Mouse (Mus musculus) liver, embryonic 12.5 days (tissue): ENCODE data around the gene Epc2. TPM values are rescaled to one million over a fixed set of nuclear protein-coding genes. Genes with fewer than 3 reads are reported as not detected.
"Not testable (repeated sequence)": the region's sequence is repeated elsewhere in the genome, so short reads cannot be mapped to it uniquely, and the experiment has no call there.

Experiments used
- ATAC-seq: fragments of 200-750 bp; cut with Nextera tagmentation; 2 replicates; pipeline ENCODE4 v1.8.0; 2017; ENCODE audit warnings: moderate number of reproducible peaks, mild to moderate bottlenecking, moderate library complexity
- H3K27ac ChIP-seq: fragments of 300-500 bp; sonication (generic); 2 replicates; pipeline ENCODE4 v1.5.1; 2016; ENCODE audit warnings: mild to moderate bottlenecking
- H3K27me3 ChIP-seq: fragments of 300-500 bp; sonication (generic); replicated peaks from 2 replicates; pipeline ENCODE4 v1.6.1; 2016; ENCODE audit warnings: mild to moderate bottlenecking, moderate library complexity
- H3K36me3 ChIP-seq: fragments of 300-500 bp; sonication (generic); 2 replicates; pipeline ENCODE4 v1.6.1; 2016; ENCODE audit warnings: mild to moderate bottlenecking, moderate library complexity
- H3K4me1 ChIP-seq: fragments of 300-500 bp; sonication (generic); 2 replicates; pipeline ENCODE4 v1.6.1; 2016
- H3K4me2 ChIP-seq: fragments of 300-500 bp; sonication (generic); 2 replicates; pipeline ENCODE4 v1.6.1; 2016; ENCODE audit warnings: mild to moderate bottlenecking, moderate library complexity
- H3K4me3 ChIP-seq: fragments of 300-500 bp; sonication (generic); 2 replicates; pipeline ENCODE4 v1.5.1; 2016; ENCODE audit warnings: mild to moderate bottlenecking, moderate library complexity
- H3K9ac ChIP-seq: fragments of 300-500 bp; sonication (generic); 2 replicates; pipeline ENCODE4 v1.6.1; 2016; ENCODE audit warnings: mild to moderate bottlenecking, moderate library complexity
- H3K9me3 ChIP-seq: fragments of 300-500 bp; sonication (generic); replicated peaks from 2 replicates; pipeline ENCODE4 v1.6.1; 2016; ENCODE audit warnings: mild to moderate bottlenecking, moderate library complexity
- WGBS: fragments of 180-500 bp; shearing (Covaris S2); methylation state at CpG from one replicate; pipeline ENCODE4 v1.1.7; 2016; ENCODE audit not compliant: insufficient replicate concordance; 5-methylcytosine and 5-hydroxymethylcytosine counted together
- polyA plus RNA-seq: library from polyadenylated mRNA; unstranded; fragments of >200 nt; fragmentation: Nextera tagmentation; extraction: Ambion mirVana; gene quantifications from 2 replicates; pipeline ENCODE4 v1.2.1, GENCODE M21; 2016

Epc2 gene
- polyA plus RNA-seq, 1 experiment from 2014 or later, result 2.8 TPM

DNA sequence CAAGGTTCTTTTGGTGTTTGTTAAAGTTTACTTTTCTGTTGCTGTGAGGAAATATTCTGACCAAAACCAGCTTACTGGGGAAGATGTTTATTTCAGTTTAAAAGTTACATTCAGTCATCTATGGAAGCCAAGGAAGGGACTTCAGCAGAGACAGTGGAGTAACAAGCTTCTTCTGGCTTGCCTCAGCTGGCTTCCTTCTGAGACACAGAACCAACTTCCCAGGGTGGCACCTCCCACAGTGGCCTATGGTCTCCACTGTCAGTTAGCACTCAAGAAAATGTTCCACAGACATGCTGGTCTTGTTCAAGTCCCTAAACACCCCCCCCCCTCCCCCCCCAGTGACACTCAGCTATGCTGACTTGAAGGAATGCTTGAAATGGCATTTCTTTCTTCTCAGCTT is 30.9 kb downstream of the Epc2 start:
- Histone ChIP-seq H3K36me3 (no peaks in the 10 kb centered on the region), H3K27ac (no peak overlapping the region), H3K27me3 (no peaks in the 10 kb centered on the region), H3K4me2 (no peak overlapping the region), H3K9ac (no peak overlapping the region), H3K9me3 (no peaks in the 10 kb centered on the region), H3K4me1 (no peaks in the 10 kb centered on the region), H3K4me3 (no peak overlapping the region)
- no peak for ATAC-seq

DNA sequence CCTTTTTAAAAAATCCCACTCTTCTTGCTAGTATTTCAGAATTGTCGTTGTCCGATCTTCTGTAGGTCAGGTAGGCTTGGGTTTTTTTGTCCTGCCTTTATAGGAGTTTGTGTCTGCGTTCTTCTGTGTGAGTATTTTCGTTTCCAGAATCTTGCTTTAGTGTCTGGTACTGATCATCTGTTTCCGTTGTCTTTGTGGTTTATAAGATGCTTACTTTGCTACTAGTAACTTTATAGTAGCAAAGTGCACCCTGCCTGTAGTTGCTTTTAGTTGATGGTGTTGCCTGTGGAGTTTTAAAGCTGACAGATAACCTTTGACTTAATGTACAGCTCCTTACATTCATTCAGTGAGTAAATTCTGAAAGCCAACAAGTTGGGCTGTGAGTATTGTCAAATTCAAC is 32.1 kb downstream of the Epc2 start:
- 82% methylated on average over 5 of the region's 5 CpGs for WGBS
- no peak overlapping the region for H3K9ac ChIP-seq
- H3K9me3 ChIP-seq, result no peaks in the 10 kb centered on the region
- H3K4me2 ChIP-seq, result no peak overlapping the region
- no peaks in the 10 kb centered on the region for H3K36me3 ChIP-seq
- H3K27me3 ChIP-seq, result no peaks in the 10 kb centered on the region
- no peak for ATAC-seq
- H3K4me1 ChIP-seq, result no peaks in the 10 kb centered on the region
- H3K4me3 ChIP-seq, result no peak overlapping the region
- H3K27ac ChIP-seq, result no peak overlapping the region

DNA sequence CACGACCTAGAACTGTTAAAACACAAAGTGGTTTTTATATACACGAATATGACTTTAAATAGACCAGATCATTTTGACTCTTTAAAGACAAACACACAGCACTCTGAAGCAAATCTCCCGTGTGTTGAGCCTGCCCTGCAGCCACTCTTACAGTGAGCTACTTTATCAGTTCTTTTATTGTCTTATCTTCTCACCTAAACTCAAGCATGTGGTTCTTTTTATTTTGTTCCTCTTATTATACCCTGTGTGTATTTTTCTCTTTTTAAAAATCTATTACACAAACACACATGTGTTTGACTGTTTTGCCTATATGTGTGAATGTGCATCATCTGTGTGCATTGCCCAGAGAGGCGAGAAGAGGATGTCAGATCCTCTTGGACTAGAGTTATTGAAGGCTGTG is 50.1 kb downstream of the Epc2 start:
- Histone ChIP-seq H3K4me2 (no peak overlapping the region), H3K4me1 (no peaks in the 10 kb centered on the region), H3K4me3 (no peak overlapping the region), H3K27me3 (no peaks in the 10 kb centered on the region), H3K36me3 (no peaks in the 10 kb centered on the region), H3K27ac (no peak overlapping the region), H3K9me3 (no peaks in the 10 kb centered on the region), H3K9ac (no peak overlapping the region)
- 44% methylated on average over 4 of the region's 4 CpGs for WGBS
- ATAC-seq, result no peak

DNA sequence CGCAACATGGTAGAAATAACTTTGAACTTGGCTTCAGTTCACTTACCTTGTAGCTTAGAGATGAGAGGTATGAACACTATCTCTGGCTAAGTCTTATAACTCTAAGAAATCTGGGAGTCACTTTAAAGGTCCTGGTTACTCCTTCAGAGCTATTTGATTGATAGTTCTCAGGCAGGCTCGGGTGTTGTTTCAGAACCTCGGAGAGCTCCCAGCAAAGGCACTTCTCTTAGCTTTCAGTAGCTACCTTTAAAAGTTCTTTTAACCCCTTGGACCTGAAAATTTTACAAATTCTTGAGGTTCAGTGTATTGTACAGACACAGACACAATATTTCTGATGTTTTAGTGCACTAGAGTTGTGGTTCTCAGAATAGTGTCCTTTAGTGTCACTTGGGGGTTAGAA is 52.3 kb downstream of the Epc2 start:
- no peak overlapping the region for H3K4me2 ChIP-seq
- no peak overlapping the region for H3K27ac ChIP-seq
- H3K36me3 ChIP-seq, result no peaks in the 10 kb centered on the region
- no peaks in the 10 kb centered on the region for H3K27me3 ChIP-seq
- ATAC-seq, result no peak
- 54% methylated on average over 3 of the region's 3 CpGs for WGBS
- H3K9me3 ChIP-seq, result no peaks in the 10 kb centered on the region
- H3K9ac ChIP-seq, result no peak overlapping the region
- no peaks in the 10 kb centered on the region for H3K4me1 ChIP-seq
- no peak overlapping the region for H3K4me3 ChIP-seq

DNA sequence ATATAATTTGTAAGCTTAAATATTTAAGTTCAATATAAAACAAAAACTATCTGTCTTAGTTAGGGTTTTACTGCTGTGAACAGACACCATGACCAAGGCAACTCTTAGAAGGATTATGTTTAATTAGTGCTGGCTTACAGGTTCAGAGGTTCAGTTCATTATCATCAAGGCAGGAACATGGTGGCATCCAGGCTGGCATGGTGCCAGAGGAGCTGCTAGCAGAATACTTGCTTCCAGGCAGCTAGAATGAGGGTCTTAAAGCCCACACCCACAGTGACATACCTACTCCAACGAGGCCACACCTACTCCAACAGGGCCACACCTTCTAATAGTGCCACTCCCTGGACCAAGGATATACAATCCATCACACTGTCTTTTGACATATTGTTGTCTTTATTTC is 53.9 kb downstream of the Epc2 start:
- not testable (repeated sequence) for ATAC-seq, H3K4me3 ChIP-seq, H3K9me3 ChIP-seq, H3K27me3 ChIP-seq, H3K4me2 ChIP-seq, H3K36me3 ChIP-seq, H3K9ac ChIP-seq, H3K4me1 ChIP-seq, H3K27ac ChIP-seq
- 72% methylated on average over 1 of the region's 1 CpGs for WGBS

DNA sequence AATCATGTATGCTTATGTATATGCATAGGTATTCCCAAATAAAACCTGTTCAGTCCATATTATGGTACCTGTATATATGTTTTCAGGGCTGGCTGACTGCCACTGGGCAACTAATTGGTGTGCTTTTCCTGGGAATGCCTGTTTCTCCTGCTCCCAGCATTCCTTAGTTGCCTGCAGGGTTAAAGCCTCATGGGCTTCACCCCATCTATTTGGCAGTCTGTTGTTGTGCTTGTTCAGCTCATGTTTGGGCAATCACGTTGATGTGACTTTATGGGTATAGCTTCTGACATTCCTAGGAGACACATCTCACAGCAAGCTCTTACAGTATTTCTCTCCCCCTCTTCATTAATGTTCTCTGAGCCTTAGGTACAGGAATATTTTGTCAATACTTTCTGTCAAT is 59.5 kb downstream of the Epc2 start:
- Histone ChIP-seq H3K36me3 (peaks cover 3% of the 10 kb centered on the region; the same call in 1 of the 2 replicates), H3K9ac (no peak overlapping the region), H3K27me3 (no peaks in the 10 kb centered on the region), H3K4me1 (no peaks in the 10 kb centered on the region), H3K4me3 (no peak overlapping the region), H3K27ac (no peak overlapping the region), H3K9me3 (no peaks in the 10 kb centered on the region), H3K4me2 (no peak overlapping the region)
- no peak for ATAC-seq
- WGBS, result 74% methylated on average over 1 of the region's 1 CpGs

DNA sequence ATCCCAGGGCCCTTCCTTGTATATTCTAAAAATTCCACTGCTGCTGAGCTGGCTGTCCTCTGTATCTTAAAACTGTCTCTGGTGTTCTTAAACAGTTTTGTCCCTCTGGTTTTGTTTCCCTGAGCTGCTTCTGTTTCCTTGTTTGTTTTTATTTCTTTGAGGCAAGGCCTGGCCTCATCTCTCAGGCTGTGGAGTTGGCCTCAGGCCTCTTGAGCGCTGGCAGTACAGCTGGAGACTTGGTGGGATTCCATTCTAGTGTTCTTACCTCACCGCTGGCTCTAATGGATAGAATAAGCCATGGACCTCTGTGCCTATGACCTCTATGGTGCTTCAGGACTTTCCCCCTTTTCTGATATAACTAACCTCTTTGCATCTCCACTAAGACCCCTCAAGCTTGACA is 64.7 kb downstream of the Epc2 start:
- H3K36me3 ChIP-seq, result peaks cover 10% of the 10 kb centered on the region
- H3K27me3 ChIP-seq, result no peaks in the 10 kb centered on the region
- H3K9me3 ChIP-seq, result no peaks in the 10 kb centered on the region
- WGBS, result 85% methylated on average over 2 of the region's 2 CpGs
- no peak for ATAC-seq
- H3K9ac ChIP-seq, result no peak overlapping the region
- no peak overlapping the region for H3K4me3 ChIP-seq
- no peaks in the 10 kb centered on the region for H3K4me1 ChIP-seq
- no peak overlapping the region for H3K4me2 ChIP-seq
- no peak overlapping the region for H3K27ac ChIP-seq

DNA sequence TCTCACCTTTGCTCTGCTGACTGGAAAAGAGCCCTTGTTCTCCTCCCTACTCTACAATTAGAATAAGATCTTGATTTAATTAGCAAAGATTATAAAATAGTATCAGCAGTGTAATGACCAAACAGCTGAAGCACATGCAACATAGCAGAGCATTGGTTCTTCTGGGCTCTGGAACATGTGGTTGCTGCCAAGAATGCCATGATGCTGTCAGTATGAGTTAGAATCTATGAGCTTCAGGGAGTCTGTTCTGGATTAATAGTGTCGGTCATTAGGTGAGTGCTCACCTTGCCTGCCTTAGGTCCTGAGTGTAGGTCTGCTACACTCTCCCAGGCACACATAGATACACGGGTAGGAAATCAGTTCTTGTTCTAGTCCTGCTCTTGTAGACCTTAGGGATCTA is 69.1 kb downstream of the Epc2 start:
- H3K9me3 ChIP-seq, result no peaks in the 10 kb centered on the region
- no peak overlapping the region for H3K4me3 ChIP-seq
- no peak for ATAC-seq
- peaks cover 11% of the 10 kb centered on the region for H3K36me3 ChIP-seq
- no peaks in the 10 kb centered on the region for H3K4me1 ChIP-seq
- no peak overlapping the region for H3K9ac ChIP-seq
- H3K27me3 ChIP-seq, result no peaks in the 10 kb centered on the region
- whole genome bisulfite sequencing, result 78% methylated on average over 2 of the region's 2 CpGs
- H3K27ac ChIP-seq, result no peak overlapping the region
- H3K4me2 ChIP-seq, result no peak overlapping the region

DNA sequence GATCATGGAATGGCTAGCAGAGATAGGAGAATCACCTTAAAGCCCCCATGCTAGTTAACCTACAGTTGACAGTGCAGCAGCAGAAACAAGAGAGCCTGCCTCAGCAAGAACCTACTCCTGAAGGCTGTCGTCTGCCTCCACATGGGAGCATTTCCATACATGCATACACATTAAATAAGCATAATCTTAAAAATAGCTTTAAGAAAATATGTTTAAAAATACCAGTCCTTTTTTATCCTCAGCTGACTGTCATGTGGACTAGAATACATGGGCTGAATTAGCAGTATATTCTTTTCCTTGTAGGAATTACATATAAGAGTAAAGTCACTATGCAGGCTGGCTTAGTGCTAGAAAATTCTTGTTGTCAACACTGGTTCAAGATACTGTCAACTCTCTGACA is 69.7 kb downstream of the Epc2 start:
- Histone ChIP-seq H3K36me3 (peaks cover 10% of the 10 kb centered on the region), H3K27me3 (no peaks in the 10 kb centered on the region), H3K4me1 (no peaks in the 10 kb centered on the region), H3K9me3 (no peaks in the 10 kb centered on the region), H3K4me3 (no peak overlapping the region), H3K9ac (no peak overlapping the region), H3K27ac (no peak overlapping the region), H3K4me2 (no peak overlapping the region)
- 81% methylated on average over 1 of the region's 1 CpGs for WGBS
- no peak for ATAC-seq

DNA sequence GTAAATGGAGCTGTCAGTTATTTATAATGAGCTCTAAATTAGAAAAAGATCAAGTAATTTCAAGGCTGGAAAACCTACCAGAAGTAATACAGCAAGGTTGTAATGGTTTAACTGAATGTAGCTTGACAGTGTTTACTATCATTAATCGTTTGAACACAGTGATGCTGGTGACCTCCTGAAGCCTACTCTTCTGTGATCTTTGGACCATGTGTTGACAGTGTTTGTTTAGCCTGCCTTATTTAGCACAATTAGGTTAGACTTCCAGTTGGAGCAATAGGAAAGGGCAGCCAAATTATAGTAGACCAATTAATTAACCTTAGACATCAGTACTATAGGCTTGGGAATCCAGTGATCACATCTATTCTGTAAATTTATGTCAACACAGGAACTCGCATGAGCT is 70.3 kb downstream of the Epc2 start:
- no peak overlapping the region for H3K9ac ChIP-seq
- no peaks in the 10 kb centered on the region for H3K27me3 ChIP-seq
- H3K4me3 ChIP-seq, result no peak overlapping the region
- H3K4me2 ChIP-seq, result no peak overlapping the region
- WGBS, result 74% methylated on average over 2 of the region's 2 CpGs
- H3K4me1 ChIP-seq, result no peaks in the 10 kb centered on the region
- ATAC-seq, result peak; percentile 52; the same call in 1 of the 2 replicates
- H3K9me3 ChIP-seq, result no peaks in the 10 kb centered on the region
- no peak overlapping the region for H3K27ac ChIP-seq
- peaks cover 8% of the 10 kb centered on the region; the same call in 1 of the 2 replicates for H3K36me3 ChIP-seq

DNA sequence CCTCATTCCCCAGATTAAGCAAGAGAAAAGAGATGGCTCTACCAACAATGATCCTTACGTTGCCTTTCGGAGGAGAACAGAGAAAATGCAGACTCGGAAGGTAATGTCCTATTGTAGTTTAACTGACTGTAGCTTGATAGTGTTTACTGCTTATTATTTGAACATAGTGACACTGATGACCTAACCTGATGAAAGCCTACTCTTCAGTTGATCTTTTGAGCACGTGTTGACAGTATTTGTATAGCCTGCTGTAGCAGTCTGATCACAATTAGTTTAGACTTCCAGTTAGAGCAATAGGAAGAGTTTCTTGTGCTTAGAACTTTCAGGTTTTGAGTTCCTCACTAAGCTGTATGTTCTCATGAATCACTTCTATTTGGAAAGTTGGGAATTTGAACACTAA is 71.3 kb downstream of the Epc2 start:
- Histone ChIP-seq H3K4me1 (no peaks in the 10 kb centered on the region), H3K27me3 (no peaks in the 10 kb centered on the region), H3K36me3 (peaks cover 6% of the 10 kb centered on the region; the same call in 1 of the 2 replicates), H3K9ac (no peak overlapping the region), H3K27ac (no peak overlapping the region), H3K4me3 (no peak overlapping the region), H3K4me2 (no peak overlapping the region), H3K9me3 (no peaks in the 10 kb centered on the region)
- no peak for ATAC-seq
- WGBS, result 72% methylated on average over 4 of the region's 4 CpGs

DNA sequence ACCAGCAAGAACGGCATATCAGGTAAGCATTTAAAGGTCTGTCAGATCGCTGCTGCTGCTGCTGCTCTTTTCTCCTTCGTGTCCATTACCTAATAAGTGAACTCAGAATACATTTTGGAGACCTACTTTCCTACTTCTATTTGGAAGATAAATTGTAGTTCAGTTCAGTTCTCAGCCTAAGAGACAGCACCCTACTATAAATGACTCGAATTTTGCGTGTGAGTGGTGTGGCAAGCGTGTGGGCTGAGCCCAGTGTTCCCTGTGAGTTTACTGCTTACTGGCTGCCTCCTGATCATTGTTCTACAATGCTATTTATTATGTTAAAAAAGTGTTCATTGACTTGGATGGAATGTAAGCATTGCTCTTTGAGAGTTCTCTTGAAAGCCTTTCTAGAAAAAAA is 85.9 kb downstream of the Epc2 start:
- Histone ChIP-seq H3K27me3 (no peaks in the 10 kb centered on the region), H3K9me3 (no peaks in the 10 kb centered on the region), H3K4me1 (no peaks in the 10 kb centered on the region), H3K36me3 (peaks cover 26% of the 10 kb centered on the region), H3K4me3 (no peak overlapping the region), H3K27ac (no peak overlapping the region), H3K4me2 (no peak overlapping the region), H3K9ac (no peak overlapping the region)
- ATAC-seq, result no peak
- 89% methylated on average over 6 of the region's 6 CpGs for WGBS

DNA sequence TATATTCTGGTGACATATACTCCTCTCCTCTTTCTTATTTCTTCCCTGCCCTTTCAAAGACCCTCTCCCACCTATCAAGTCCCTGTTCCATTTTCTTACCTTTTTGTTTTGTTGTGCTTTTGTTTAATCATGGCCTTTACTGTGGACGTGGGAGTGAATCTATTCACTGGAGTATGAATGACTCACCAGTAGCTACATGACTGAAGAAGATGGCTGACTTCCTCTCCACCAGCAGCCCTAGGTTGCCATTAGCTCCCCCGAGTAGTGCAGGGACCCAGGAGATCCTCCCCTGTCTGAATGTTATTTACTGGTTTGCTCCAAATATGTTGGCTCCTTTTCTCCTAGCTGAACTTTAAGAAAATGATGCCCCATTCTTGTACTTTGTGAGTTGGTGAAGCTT is 86.8 kb downstream of the Epc2 start:
- Histone ChIP-seq H3K9me3 (no peaks in the 10 kb centered on the region), H3K4me1 (no peaks in the 10 kb centered on the region), H3K4me2 (no peak overlapping the region), H3K36me3 (peaks cover 26% of the 10 kb centered on the region), H3K9ac (no peak overlapping the region), H3K4me3 (no peak overlapping the region), H3K27ac (no peak overlapping the region), H3K27me3 (no peaks in the 10 kb centered on the region)
- 68% methylated on average over 2 of the region's 2 CpGs for WGBS
- no peak for ATAC-seq
